Mouse (Mus musculus) hindbrain, embryonic 16.5 days (tissue): ENCODE measurements around the gene Gnaz. TPM values are rescaled to one million over a fixed set of nuclear protein-coding genes. Genes with fewer than 3 reads are reported as not detected.
A peak's percentile ranks its signal among the peaks of the same experiment; 100 is the strongest.

ENCODE experiments used
- ATAC-seq: fragments of 200-750 bp; cut with Nextera tagmentation; 2 replicates; pipeline ENCODE4 v1.8.0; 2017; ENCODE audit warnings: moderate TSS enrichment, moderate library complexity
- H3K27ac ChIP-seq: fragments of 300-500 bp; sonication (generic); 2 replicates; pipeline ENCODE4 v1.5.1; 2014; ENCODE audit warnings: low read depth, mild to moderate bottlenecking, control low read depth, low read length, moderate library complexity
- H3K27me3 ChIP-seq: fragments of 300-500 bp; sonication (generic); replicated peaks from 2 replicates; pipeline ENCODE4 v1.6.1; 2014; ENCODE audit warnings: low read length; ENCODE audit not compliant: control insufficient read depth, insufficient read depth
- H3K36me3 ChIP-seq: fragments of 300-500 bp; sonication (generic); 2 replicates; pipeline ENCODE4 v1.6.1; 2014; ENCODE audit warnings: mild to moderate bottlenecking, low read length, moderate library complexity, mixed read lengths; ENCODE audit not compliant: control insufficient read depth, insufficient read depth
- H3K4me1 ChIP-seq: fragments of 300-500 bp; sonication (generic); 2 replicates; pipeline ENCODE4 v1.6.1; 2014; ENCODE audit warnings: low read depth, low read length; ENCODE audit not compliant: control insufficient read depth, insufficient read depth
- H3K4me2 ChIP-seq: fragments of 300-500 bp; sonication (generic); 2 replicates; pipeline ENCODE4 v1.6.1; 2014; ENCODE audit warnings: mild to moderate bottlenecking, low read length, control low read depth, moderate library complexity
- H3K4me3 ChIP-seq: fragments of 300-500 bp; sonication (generic); 2 replicates; pipeline ENCODE4 v1.5.1; 2014; ENCODE audit warnings: mild to moderate bottlenecking, low read length, control low read depth, moderate library complexity
- H3K9ac ChIP-seq: fragments of 300-500 bp; sonication (generic); 2 replicates; pipeline ENCODE4 v1.6.1; 2014; ENCODE audit warnings: low read depth, mild to moderate bottlenecking, control low read depth, low read length, moderate library complexity
- H3K9me3 ChIP-seq: fragments of 300-500 bp; sonication (generic); 2 replicates; pipeline ENCODE4 v1.6.1; 2014; ENCODE audit warnings: mild to moderate bottlenecking, low read length, moderate library complexity; ENCODE audit not compliant: control insufficient read depth
- WGBS: fragments of 180-500 bp; shearing (Covaris S2); extraction: QIAGEN DNeasy Blood & Tissue Kit; methylation state at CpG from one replicate; pipeline ENCODE4 v1.1.7; 2014; 5-methylcytosine and 5-hydroxymethylcytosine counted together
- polyA plus RNA-seq: library from polyadenylated mRNA; unstranded; fragments of >200 nt; fragmentation: Nextera tagmentation; extraction: Ambion mirVana; gene quantifications from 2 replicates; pipeline ENCODE4 v1.2.1, GENCODE M21; 2015

Gene Gnaz
- polyA plus RNA-seq, 1 experiment from 2014 or later, result 96.0 TPM

DNA sequence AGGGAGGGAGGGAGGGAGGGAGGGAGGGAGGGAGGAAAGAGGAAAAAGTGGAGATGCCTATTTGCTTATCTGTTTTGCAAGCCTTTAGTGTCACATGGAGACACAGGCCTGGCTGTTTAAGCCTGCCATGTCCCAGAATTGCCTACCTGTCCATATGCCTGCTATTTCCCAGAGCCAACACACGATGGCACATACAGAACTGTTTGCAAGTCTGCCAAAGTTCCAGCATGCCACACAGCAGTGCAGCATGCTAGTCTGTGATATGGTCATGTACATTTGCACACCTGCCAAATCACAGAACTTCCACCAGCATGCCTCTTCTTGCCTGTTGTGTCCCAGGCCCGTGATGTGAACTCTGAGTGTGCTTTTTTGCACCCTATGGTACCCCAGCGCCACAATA is 36.4 kb upstream of the Gnaz start:
- no peaks in the 10 kb centered on the region for H3K9me3 ChIP-seq
- no peaks in the 10 kb centered on the region for H3K27me3 ChIP-seq
- no peaks in the 10 kb centered on the region for H3K36me3 ChIP-seq
- H3K4me1 ChIP-seq, result peaks cover 2% of the 10 kb centered on the region
- 58% methylated on average over 3 of the region's 3 CpGs for WGBS
- no peak overlapping the region for H3K9ac ChIP-seq
- ATAC-seq, result peak; percentile 22; the same call in 1 of the 2 replicates
- no peak overlapping the region for H3K27ac ChIP-seq
- H3K4me3 ChIP-seq, result no peak overlapping the region
- no peak overlapping the region for H3K4me2 ChIP-seq

DNA sequence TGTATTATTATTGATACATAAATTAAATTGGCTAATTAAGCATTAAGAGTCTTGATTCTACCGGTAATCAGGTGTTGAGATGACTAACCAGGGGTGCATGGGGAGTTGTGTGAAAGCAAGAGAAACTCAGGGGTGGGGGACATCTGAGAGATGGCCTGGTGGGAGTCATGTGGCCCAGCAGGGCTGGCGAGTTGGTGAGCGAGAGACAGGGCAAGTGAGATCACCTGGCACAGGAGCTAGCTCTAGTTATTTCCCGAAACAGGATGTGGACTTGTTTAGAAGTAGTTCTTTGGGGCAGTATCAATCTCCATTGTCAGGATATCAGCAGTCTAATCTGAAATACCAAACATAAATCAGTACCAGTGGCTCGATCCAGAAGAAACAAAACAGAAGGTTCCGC is 35.3 kb upstream of the Gnaz start:
- H3K9ac ChIP-seq, result no peak overlapping the region
- no peaks in the 10 kb centered on the region for H3K27me3 ChIP-seq
- H3K4me1 ChIP-seq, result peaks cover 2% of the 10 kb centered on the region; the same call in 1 of the 2 replicates
- WGBS, result 84% methylated on average over 6 of the region's 6 CpGs
- H3K27ac ChIP-seq, result no peak overlapping the region
- H3K36me3 ChIP-seq, result no peaks in the 10 kb centered on the region
- no peaks in the 10 kb centered on the region for H3K9me3 ChIP-seq
- H3K4me2 ChIP-seq, result no peak overlapping the region
- ATAC-seq, result no peak
- H3K4me3 ChIP-seq, result no peak overlapping the region

- Histone ChIP-seq H3K27me3 (no peaks in the 10 kb centered on the region), H3K36me3 (no peaks in the 10 kb centered on the region), H3K27ac (no peak overlapping the region), H3K4me1 (peaks cover 2% of the 10 kb centered on the region; the same call in 1 of the 2 replicates), H3K9me3 (no peaks in the 10 kb centered on the region), H3K4me3 (no peak overlapping the region), H3K9ac (no peak overlapping the region), H3K4me2 (no peak overlapping the region)
- 85% methylated on average over 6 of the region's 6 CpGs for WGBS
- ATAC-seq, result no peak
These were observed 34.5 kb upstream of the Gnaz start for GRCm38 (mm10) chr10:74932487-74932886.

GRCm38 (mm10) chr10:74933548-74934190 is 33.3 kb upstream of the Gnaz start:
- Histone ChIP-seq H3K27ac (no peak overlapping the region), H3K4me3 (no peak overlapping the region), H3K36me3 (no peaks in the 10 kb centered on the region), H3K27me3 (no peaks in the 10 kb centered on the region), H3K9ac (no peak overlapping the region), H3K9me3 (no peaks in the 10 kb centered on the region), H3K4me1 (peaks cover 2% of the 10 kb centered on the region; the same call in 1 of the 2 replicates), H3K4me2 (no peak overlapping the region)
- ATAC-seq, result no peak
- WGBS, result 69% methylated on average over 19 of the region's 19 CpGs

GRCm38 (mm10) chr10:74934521-74934920 is 32.5 kb upstream of the Gnaz start:
- H3K4me1 ChIP-seq, result peaks cover 2% of the 10 kb centered on the region; the same call in 1 of the 2 replicates
- no peak overlapping the region for H3K4me2 ChIP-seq
- no peak for ATAC-seq
- 82% methylated on average over 12 of the region's 12 CpGs for WGBS
- no peak overlapping the region for H3K27ac ChIP-seq
- H3K9me3 ChIP-seq, result no peaks in the 10 kb centered on the region
- H3K27me3 ChIP-seq, result no peaks in the 10 kb centered on the region
- no peak overlapping the region for H3K4me3 ChIP-seq
- no peaks in the 10 kb centered on the region for H3K36me3 ChIP-seq
- no peak overlapping the region for H3K9ac ChIP-seq

DNA sequence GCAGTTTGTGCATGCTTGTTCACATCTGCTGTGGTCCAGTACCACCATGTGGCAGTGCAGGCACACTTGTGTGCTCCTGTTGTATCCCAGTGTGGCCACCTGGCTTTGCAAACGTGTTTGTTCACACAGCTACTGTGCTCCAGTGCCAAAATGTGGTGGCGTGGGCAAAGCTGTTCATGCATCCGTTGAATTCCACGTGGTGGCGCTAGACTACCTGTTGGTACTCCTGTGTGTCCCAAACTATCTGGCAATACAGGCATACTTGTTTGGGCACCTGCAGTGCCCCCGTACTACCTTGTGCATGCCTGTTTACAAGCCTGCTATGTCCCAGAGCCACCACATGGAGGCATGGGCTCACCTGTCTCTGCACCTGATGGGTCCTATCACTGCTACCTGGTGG is 32.0 kb upstream of the Gnaz start:
- Histone ChIP-seq H3K9ac (no peak overlapping the region), H3K36me3 (no peaks in the 10 kb centered on the region), H3K27ac (no peak overlapping the region), H3K4me1 (peaks cover 2% of the 10 kb centered on the region; the same call in 1 of the 2 replicates), H3K4me2 (no peak overlapping the region), H3K4me3 (no peak overlapping the region), H3K9me3 (no peaks in the 10 kb centered on the region), H3K27me3 (no peaks in the 10 kb centered on the region)
- WGBS, result 32% methylated on average over 6 of the region's 6 CpGs
- no peak for ATAC-seq

GRCm38 (mm10) chr10:74937003-74937790 is 29.8 kb upstream of the Gnaz start:
- Histone ChIP-seq H3K4me1 (peaks cover 2% of the 10 kb centered on the region; the same call in 1 of the 2 replicates), H3K4me2 (no peak overlapping the region), H3K4me3 (no peak overlapping the region), H3K9me3 (no peaks in the 10 kb centered on the region), H3K27me3 (no peaks in the 10 kb centered on the region), H3K36me3 (no peaks in the 10 kb centered on the region), H3K27ac (no peak overlapping the region), H3K9ac (no peak overlapping the region)
- 84% methylated on average over 10 of the region's 10 CpGs for WGBS
- peak; percentile 60 for ATAC-seq

- Histone ChIP-seq H3K4me2 (no peak overlapping the region), H3K4me3 (no peak overlapping the region), H3K27ac (no peak overlapping the region), H3K4me1 (peaks cover 2% of the 10 kb centered on the region; the same call in 1 of the 2 replicates), H3K36me3 (no peaks in the 10 kb centered on the region), H3K9ac (no peak overlapping the region), H3K9me3 (no peaks in the 10 kb centered on the region), H3K27me3 (no peaks in the 10 kb centered on the region)
- WGBS, result 71% methylated on average over 5 of the region's 5 CpGs
- no peak for ATAC-seq
These were observed 28.6 kb upstream of the Gnaz start for GRCm38 (mm10) chr10:74938410-74938809.

- no peaks in the 10 kb centered on the region for H3K27me3 ChIP-seq
- H3K9ac ChIP-seq, result no peak overlapping the region
- H3K4me1 ChIP-seq, result no peaks in the 10 kb centered on the region
- H3K36me3 ChIP-seq, result no peaks in the 10 kb centered on the region
- ATAC-seq, result 0 out of 2 replicates have a peak, but pooled peaks have one; percentile 15
- H3K27ac ChIP-seq, result no peak overlapping the region
- no peak overlapping the region for H3K4me3 ChIP-seq
- WGBS, result 61% methylated on average over 3 of the region's 3 CpGs
- H3K9me3 ChIP-seq, result no peaks in the 10 kb centered on the region
- no peak overlapping the region for H3K4me2 ChIP-seq
These were observed 27.7 kb upstream of the Gnaz start for GRCm38 (mm10) chr10:74939300-74939699.
